Mouse (Mus musculus) kidney, adult 2 months (tissue): ENCODE data around the gene Ikbke. TPM values are rescaled to one million over a fixed set of nuclear protein-coding genes. Genes with fewer than 3 reads are reported as not detected.

Experiments used
- DNase-seq: peaks from one replicate; pipeline ENCODE4 v3.0.0; 2021
- H3K27ac ChIP-seq: fragments of 200-500 bp; 2 replicates; pipeline ENCODE4 v1.5.1; 2012; ENCODE audit warnings: low read depth, low read length, control low read depth, inconsistent platforms; ENCODE audit not compliant: insufficient read depth
- H3K27me3 ChIP-seq: fragments of 200-500 bp; replicated peaks from 2 replicates; pipeline ENCODE4 v1.6.1; 2012; ENCODE audit warnings: mild to moderate bottlenecking, moderate library complexity, low read length, inconsistent platforms; ENCODE audit not compliant: control insufficient read depth, insufficient read depth
- H3K36me3 ChIP-seq: fragments of 200-500 bp; 2 replicates; pipeline ENCODE4 v1.6.1; 2012; ENCODE audit warnings: mild to moderate bottlenecking, moderate library complexity, low read length, inconsistent platforms; ENCODE audit not compliant: control insufficient read depth, insufficient read depth
- H3K4me1 ChIP-seq: fragments of 200-500 bp; 2 replicates; pipeline ENCODE4 v1.6.1; 2011; ENCODE audit warnings: low read length; ENCODE audit not compliant: control insufficient read depth, insufficient read depth
- H3K4me3 ChIP-seq: fragments of 200-500 bp; 2 replicates; pipeline ENCODE4 v1.5.1; 2011; ENCODE audit warnings: mild to moderate bottlenecking, low read depth, low read length, control low read depth; ENCODE audit not compliant: insufficient read depth
- CTCF ChIP-seq: fragments of 200-500 bp; conservative IDR thresholded peaks from 2 replicates; pipeline ENCODE4 v1.5.1; 2011; ENCODE audit warnings: low read depth, mild to moderate bottlenecking, control low read depth, low read length, moderate library complexity, mixed read lengths; ENCODE audit not compliant: insufficient read depth, insufficient read length
- POLR2A ChIP-seq: fragments of 200-500 bp; IDR thresholded peaks from one replicate; pipeline ENCODE4 v1.6.1; 2011; ENCODE audit warnings: low read depth, low read length, control low read depth
- WGBS: fragments of 180-500 bp; shearing (Covaris S2); methylation state at CpG from one replicate; pipeline ENCODE4 v1.1.7; 2018; 5-methylcytosine and 5-hydroxymethylcytosine counted together
- polyA plus RNA-seq: library from polyadenylated mRNA; depleted of rRNA; stranded (reverse); fragments of >200 nt; gene quantifications from 2 replicates; pipeline ENCODE4 v1.2.3, GENCODE M21; 2012

The Ikbke gene
- polyA plus RNA-seq, 1 experiment, result 10.5 TPM

- peak; percentile 79 for DNase-seq
- WGBS, result 48% methylated on average over 8 of the region's 8 CpGs
Observed at GRCm38 (mm10) chr1:131238931-131239381, 40.5 kb downstream of the Ikbke start.

GRCm38 (mm10) chr1:131236077-131236476 lies 43.3 kb downstream of the Ikbke start:
- Histone ChIP-seq H3K36me3 (no peaks in the 10 kb centered on the region), H3K4me3 (no peak overlapping the region), H3K27me3 (no peaks in the 10 kb centered on the region), H3K27ac (no peak overlapping the region), H3K4me1 (no peaks in the 10 kb centered on the region)
- no peak for DNase-seq
- TF ChIP-seq CTCF (no peak), POLR2A (no peak)
- WGBS, result 74% methylated on average over 7 of the region's 7 CpGs

More at GRCm38 (mm10) chr1:131238931-131239381, 40.5 kb downstream of the Ikbke start:
- no peak for TF ChIP-seq POLR2A
- no peak for TF ChIP-seq CTCF
- no peaks in the 10 kb centered on the region for H3K36me3 ChIP-seq
- H3K4me1 ChIP-seq, result 0 out of 2 replicates have a peak, but pooled peaks cover 5% of the 10 kb centered on the region
- no peak overlapping the region for H3K4me3 ChIP-seq
- H3K27me3 ChIP-seq, result no peaks in the 10 kb centered on the region
- peak overlapping the region; percentile 28; the same call in 1 of the 2 replicates for H3K27ac ChIP-seq

- no peak for TF ChIP-seq CTCF
- TF ChIP-seq POLR2A, result no peak
- Histone ChIP-seq H3K4me1 (no peaks in the 10 kb centered on the region), H3K27me3 (no peaks in the 10 kb centered on the region), H3K27ac (no peak overlapping the region), H3K36me3 (no peaks in the 10 kb centered on the region), H3K4me3 (no peak overlapping the region)
- no peak for DNase-seq
- WGBS, result 81% methylated on average over 12 of the region's 12 CpGs
Observed at GRCm38 (mm10) chr1:131233527-131233926, 45.9 kb downstream of the Ikbke start.

- Histone ChIP-seq H3K27me3 (no peaks in the 10 kb centered on the region), H3K36me3 (no peaks in the 10 kb centered on the region), H3K27ac (no peak overlapping the region), H3K4me3 (no peak overlapping the region), H3K4me1 (no peaks in the 10 kb centered on the region)
- DNase-seq, result no peak
- TF ChIP-seq POLR2A (no peak), CTCF (no peak)
- WGBS, result 73% methylated on average over 5 of the region's 5 CpGs
Observed at GRCm38 (mm10) chr1:131228659-131229058, 50.7 kb downstream of the Ikbke start.

- no peak overlapping the region for H3K27ac ChIP-seq
- WGBS, result 51% methylated on average over 7 of the region's 7 CpGs
- DNase-seq, result no peak
- TF ChIP-seq POLR2A (no peak), CTCF (peak; percentile 50)
- no peak overlapping the region for H3K4me3 ChIP-seq
- H3K27me3 ChIP-seq, result no peaks in the 10 kb centered on the region
- no peaks in the 10 kb centered on the region for H3K4me1 ChIP-seq
- H3K36me3 ChIP-seq, result no peaks in the 10 kb centered on the region
Observed at GRCm38 (mm10) chr1:131228225-131228624, 51.2 kb downstream of the Ikbke start.

GRCm38 (mm10) chr1:131224848-131225471 lies 54.4 kb downstream of the Ikbke start:
- Histone ChIP-seq H3K36me3 (no peaks in the 10 kb centered on the region), H3K4me3 (no peak overlapping the region), H3K27me3 (no peaks in the 10 kb centered on the region), H3K4me1 (no peaks in the 10 kb centered on the region), H3K27ac (no peak overlapping the region)
- WGBS, result 32% methylated on average over 12 of the region's 12 CpGs
- peak; percentile 67 for DNase-seq
- TF ChIP-seq POLR2A (no peak), CTCF (no peak)

- Histone ChIP-seq H3K36me3 (no peaks in the 10 kb centered on the region), H3K27me3 (no peaks in the 10 kb centered on the region), H3K4me3 (no peak overlapping the region), H3K27ac (no peak overlapping the region), H3K4me1 (no peaks in the 10 kb centered on the region)
- 93% methylated on average over 2 of the region's 2 CpGs for WGBS
- TF ChIP-seq POLR2A (no peak), CTCF (no peak)
- DNase-seq, result no peak
Observed at GRCm38 (mm10) chr1:131223345-131223744, 56.1 kb downstream of the Ikbke start.
